Mouse (Mus musculus) lung, postnatal 25 days (tissue): ENCODE results near the gene Gm43738.
"Not testable (repeated sequence)": the region's sequence is repeated elsewhere in the genome, so short reads cannot be mapped to it uniquely, and the experiment has no call there.

ENCODE experiments used
- DNase-seq: peaks from one replicate; pipeline ENCODE4 v3.0.0; 2022; ENCODE audit warnings: low spot score

Gm43738 gene

DNA sequence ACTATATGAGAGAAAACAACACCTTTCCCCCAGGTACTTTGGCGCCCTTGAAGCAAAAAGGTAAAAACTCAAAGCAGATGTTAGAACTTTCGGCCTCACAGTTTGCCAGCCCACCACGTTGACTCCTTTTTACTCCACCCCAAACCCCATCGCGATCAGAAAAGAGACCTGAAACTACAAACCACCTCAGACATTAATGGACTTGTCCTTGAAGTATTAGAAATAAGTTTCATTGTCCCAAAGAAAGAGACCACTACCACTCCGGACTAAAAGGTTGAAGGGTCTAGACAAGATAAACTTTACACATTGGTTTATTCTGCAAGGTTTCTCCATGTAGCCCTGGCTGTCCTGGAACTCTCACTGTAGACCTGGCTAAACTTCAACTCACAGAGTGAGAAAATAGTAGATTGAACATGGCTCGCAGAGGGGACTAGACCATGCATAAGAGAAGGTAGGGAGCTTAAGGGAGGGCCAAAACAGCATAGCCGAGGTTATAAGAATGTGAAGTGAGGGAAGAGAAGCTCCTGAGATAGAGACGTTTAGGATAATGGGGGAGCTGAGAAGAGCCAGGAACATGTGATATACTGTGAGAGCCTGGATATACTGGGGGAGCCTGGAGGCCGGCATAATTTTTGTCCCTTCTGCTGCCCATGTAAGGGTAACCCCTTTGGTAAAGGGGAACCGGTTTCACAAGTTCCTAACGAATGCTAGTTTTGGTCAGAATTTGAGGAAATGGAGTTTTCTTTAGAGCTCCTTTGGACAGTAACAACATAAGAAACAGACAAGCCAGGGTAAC lies 1.8 kb upstream of the Gm43738 start:
- DNase-seq = no peak

DNA sequence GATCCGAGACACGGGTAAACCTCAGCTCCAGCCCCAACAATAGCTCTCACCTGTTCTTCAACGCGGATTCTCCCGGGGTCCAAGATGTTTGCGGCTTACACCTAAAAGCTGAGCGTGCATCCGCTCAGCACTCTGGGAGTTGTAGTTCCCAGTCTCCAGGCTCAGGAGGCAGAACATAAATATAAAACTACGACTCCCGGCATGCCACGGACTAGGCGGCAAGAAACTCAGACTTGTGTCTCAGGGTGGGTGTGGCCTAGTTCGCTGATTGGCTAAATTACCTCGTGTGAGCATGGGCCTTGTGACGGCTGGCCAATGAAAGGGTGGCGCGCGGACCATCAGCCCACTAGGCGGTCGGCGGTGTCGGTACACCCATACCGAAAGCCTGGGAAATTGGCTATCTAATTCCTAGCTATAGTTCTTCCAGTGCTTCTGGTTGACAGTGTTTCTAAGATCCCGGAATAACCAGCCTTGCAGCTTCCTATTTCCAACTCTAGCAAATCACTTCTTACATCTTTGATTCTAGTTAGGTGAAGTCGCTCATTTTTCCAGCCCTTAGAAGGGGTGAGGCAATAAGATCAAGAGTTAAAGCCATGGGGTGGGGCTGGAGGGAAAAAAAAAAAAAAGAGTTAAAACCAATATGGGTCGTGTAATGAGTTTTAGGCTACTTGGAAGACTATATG lies 1.1 kb upstream of the Gm43738 start, which contains the start of gene Fdps:
Gene Fdps, minus strand, starts transcription at position 148 of the 683 bp plus-strand sequence.
- peak; percentile 99 for DNase-seq

DNA sequence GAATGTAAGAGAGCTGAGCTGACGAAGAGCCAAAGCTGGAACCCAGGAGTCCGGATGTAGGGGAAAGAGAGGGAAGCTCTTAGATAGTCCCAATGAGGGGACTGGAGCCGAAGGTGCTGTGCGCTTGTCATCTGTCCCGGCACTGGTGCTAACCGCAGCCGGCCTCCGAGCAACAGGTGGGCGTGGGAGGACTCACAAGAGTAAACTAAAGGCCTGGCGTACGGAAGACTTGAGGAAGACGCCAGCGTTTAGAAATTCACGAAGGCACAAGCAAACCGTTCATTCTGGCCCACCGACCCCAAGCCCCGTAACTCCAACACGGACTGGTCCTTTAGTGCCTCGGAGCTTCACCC lies 536 bp upstream of the Gm43738 start:
- DNase-seq = no peak

DNA sequence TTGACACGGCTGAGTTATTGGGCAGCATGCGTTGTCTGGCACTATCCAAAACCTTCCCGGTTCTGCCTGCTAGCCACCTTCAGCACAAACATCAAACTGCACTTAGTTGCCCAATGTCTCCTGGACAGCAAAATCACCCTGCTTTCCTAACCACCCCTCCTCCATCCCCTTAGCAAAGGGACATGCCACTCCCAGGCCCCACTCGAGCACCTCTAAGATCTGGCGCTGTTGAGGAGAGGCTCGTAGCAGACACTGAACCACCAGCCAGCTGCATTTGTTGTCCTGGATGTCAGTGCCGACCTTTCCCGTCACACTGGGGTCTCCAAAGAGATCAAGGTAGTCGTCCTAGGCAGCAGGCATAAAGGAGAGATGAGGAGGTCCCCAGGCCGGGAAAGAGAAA lies 6.9 kb downstream of the Gm43738 start:
- no peak for DNase-seq

- peak; percentile 88 for DNase-seq
Observed at GRCm38 (mm10) chr3:89093175-89093574, 7.7 kb downstream of the Gm43738 start, which contains the start of gene Rusc1. Gene Rusc1 (minus strand): TSS chr3:89093311.

DNA sequence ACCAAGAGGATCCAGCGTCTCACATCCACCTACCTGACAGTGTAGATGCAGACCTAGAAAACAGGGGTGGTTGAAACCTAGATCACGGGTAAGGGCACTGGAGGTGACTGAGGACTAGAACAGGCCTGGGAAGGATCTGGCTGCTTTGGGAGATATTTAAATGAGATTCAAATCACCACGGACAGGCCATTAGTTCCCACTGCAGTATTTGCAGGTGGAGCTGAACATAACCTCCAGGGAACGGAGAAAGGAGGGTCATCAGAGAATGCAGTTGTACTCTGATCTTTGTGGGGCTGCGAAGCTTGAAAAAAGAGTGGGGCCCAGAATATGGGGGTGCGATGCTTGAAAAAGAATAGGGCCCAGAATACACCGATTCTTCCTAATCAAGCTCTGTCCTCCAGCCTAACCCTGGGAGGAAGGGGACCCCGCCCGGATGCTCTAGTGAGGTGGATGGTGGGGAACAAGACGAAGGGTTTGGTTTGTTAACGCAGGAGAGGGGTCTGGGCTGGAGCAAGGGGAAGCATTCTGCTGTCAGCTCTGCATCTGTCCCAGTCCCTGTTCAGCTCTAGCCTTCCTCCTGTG lies 8.3 kb downstream of the Gm43738 start:
- no peak for DNase-seq

GRCm38 (mm10) chr3:89091811-89092508 lies 8.9 kb downstream of the Gm43738 start:
- DNase-seq = no peak

DNA sequence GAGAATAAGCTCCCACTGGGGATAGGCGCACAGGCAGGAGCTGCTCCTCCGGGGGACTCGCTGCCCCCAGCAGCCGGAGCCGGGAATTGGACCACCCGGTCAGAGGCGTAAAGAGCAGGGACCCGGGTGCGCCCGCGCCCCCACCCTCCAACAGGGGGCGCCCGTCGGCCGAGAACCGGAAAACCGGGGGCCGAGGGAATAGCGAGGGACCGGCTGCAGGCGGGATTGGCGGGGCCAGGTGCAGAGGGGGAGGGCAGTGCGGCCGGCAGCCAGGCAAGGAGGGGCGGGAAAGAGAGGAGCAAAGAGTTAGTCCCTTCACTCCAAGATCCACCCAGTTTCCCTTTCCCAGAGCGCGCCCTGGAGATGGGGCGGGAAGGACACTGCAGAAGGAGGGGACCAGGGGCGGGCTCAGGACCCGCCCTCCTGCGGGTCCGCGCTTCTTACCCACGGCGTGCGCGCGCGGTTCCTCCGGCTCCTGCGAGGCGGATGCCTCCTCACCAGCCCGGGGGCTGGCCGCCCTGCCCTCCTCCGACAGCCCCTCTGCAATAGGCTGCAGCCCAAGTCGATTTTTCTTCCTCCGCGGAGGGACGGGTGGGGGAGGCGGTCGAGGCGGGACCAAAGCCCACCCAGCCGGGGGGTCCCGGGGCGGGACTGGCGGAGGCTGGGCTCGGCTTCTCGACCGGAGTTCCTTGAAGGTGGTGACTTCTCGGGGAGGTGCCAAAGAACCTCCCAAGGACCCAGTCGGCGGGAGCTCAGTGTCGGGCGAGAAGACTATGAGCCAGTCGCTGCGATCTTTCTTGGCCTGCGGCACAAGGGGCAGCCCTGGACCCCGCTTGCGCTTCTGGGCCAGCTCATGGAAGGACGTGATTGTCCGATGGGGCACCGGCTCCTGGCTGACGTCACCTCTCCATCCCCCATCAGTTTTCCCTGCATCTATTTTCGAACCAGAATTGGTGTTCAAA lies 9.9 kb downstream of the Gm43738 start:
- peak; percentile 81 for DNase-seq

GRCm38 (mm10) chr3:89089882-89090591 lies 10.9 kb downstream of the Gm43738 start:
- DNase-seq = peak; percentile 94

GRCm38 (mm10) chr3:89088974-89089373 lies 11.9 kb downstream of the Gm43738 start:
- DNase-seq = no peak

- peak; percentile 79 for DNase-seq
Observed at GRCm38 (mm10) chr3:89087338-89088110, 13.4 kb downstream of the Gm43738 start.

DNA sequence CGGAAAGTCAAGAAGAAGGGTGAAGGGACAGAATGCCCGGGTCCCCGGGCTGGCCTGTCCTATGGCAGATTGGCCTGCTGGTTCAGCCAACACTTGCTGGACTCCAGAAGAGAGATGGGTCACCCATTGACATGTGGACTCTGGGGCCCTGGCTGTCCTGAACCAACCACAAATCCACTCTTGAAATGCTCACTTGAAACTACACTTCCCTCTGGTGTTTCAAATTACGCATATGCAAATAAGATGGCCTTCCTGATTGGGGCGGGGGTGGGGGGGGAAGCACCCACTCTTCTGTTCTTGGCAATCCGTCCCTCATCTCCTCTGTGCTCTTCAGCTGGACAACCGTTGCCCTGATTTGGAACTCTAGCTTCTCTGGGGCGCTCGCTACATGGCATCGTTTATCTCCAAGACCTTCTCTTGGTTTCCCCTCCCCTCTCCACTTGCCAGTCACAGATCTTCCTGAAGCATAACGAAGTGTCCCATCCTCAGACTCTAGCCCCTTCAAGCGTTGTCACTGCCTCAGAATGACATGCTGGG lies 16.2 kb downstream of the Gm43738 start:
- no peak for DNase-seq

- no peak for DNase-seq
Observed at GRCm38 (mm10) chr3:89084133-89084532, 16.8 kb downstream of the Gm43738 start.

GRCm38 (mm10) chr3:89082287-89082686 lies 18.6 kb downstream of the Gm43738 start:
- not testable (repeated sequence) for DNase-seq

GRCm38 (mm10) chr3:89077383-89077782 lies 23.5 kb downstream of the Gm43738 start:
- DNase-seq = no peak

DNA sequence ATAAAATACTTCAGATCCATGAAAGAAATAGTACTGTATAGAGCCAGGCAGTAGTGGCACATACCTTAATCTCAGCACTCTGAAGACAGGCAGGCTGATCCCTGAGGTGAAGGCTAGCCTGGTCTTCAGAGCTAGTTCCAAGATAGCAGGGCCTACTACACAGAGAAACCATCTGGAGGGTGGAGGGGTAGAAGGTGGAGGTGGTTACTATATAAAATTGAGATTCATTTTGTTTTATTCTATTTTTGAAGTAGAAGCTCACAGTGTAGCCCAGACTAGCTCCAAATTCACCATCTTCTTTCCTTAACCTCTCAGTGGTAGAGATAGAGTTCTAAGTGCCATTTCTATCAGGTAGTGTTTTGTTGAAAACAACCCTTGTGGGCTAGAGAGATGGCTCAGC lies 33.6 kb downstream of the Gm43738 start:
- no peak for DNase-seq

- no peak for DNase-seq
Observed at GRCm38 (mm10) chr3:89061696-89062095, 39.2 kb downstream of the Gm43738 start.

GRCm38 (mm10) chr3:89058783-89059182 lies 42.1 kb downstream of the Gm43738 start:
- peak; percentile 7 for DNase-seq

DNA sequence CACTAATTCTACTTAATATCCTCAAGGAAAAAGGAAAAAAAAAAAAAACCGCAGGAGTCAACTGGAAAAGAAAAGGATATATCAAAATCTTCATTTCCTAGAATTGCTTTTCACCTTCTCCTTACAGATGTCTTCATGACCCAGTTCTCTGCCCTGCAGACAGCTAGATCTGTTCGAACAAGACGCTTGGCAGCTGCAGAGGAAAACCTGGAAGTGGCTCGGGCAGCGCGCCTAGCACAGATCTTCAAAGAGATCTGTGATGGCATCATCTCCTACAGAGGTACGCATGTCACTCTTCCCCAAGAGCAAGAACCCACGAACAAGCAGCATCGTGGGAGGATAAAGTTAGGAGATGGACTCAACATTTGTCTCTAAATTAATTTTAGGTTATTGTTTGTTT lies 42.5 kb downstream of the Gm43738 start:
- DNase-seq = no peak

- DNase-seq = no peak
Observed at GRCm38 (mm10) chr3:89043359-89043758, 57.5 kb downstream of the Gm43738 start.
